Mouse (Mus musculus) liver, adult 2 months (tissue): ENCODE data around the gene Micall1. TPM values are rescaled to one million over a fixed set of nuclear protein-coding genes. Genes with fewer than 3 reads are reported as not detected.

Source experiments
- DNase-seq: peaks from one replicate; pipeline ENCODE4 v3.0.0-alpha.2; 2011; ENCODE audit warnings: low read depth, low spot score; ENCODE audit errors: extremely low read depth
- H3K27ac ChIP-seq: fragments of 200-500 bp; replicated peaks from 2 replicates; pipeline ENCODE4 v1.5.1; 2012; ENCODE audit warnings: low read depth, mild to moderate bottlenecking, control low read depth, inconsistent platforms, low read length; ENCODE audit not compliant: insufficient read depth
- H3K27me3 ChIP-seq: fragments of 200-500 bp; 2 replicates; pipeline ENCODE4 v1.6.1; 2012; ENCODE audit warnings: mild to moderate bottlenecking, moderate library complexity, low read length, inconsistent platforms; ENCODE audit not compliant: control insufficient read depth, insufficient read depth
- H3K36me3 ChIP-seq: fragments of 200-500 bp; 2 replicates; pipeline ENCODE4 v1.6.1; 2012; ENCODE audit warnings: low read length, inconsistent platforms; ENCODE audit not compliant: control insufficient read depth, insufficient read depth
- H3K4me1 ChIP-seq: fragments of 200-500 bp; 2 replicates; pipeline ENCODE4 v1.6.1; 2011; ENCODE audit warnings: low read length; ENCODE audit not compliant: control insufficient read depth, insufficient read depth
- H3K4me3 ChIP-seq: fragments of 200-500 bp; 2 replicates; pipeline ENCODE4 v1.5.1; 2011; ENCODE audit warnings: low read depth, mild to moderate bottlenecking, control low read depth, low read length, moderate library complexity; ENCODE audit not compliant: insufficient read depth
- H3K79me2 ChIP-seq: fragments of 200-500 bp; 2 replicates; pipeline ENCODE4 v1.6.1; 2012; ENCODE audit warnings: inconsistent platforms, mild to moderate bottlenecking, low read length, moderate library complexity; ENCODE audit not compliant: control insufficient read depth, insufficient read depth
- H3K9ac ChIP-seq: fragments of 200-500 bp; 2 replicates; pipeline ENCODE4 v1.6.1; 2012; ENCODE audit warnings: low read depth, mild to moderate bottlenecking, control low read depth, inconsistent platforms, low read length
- CTCF ChIP-seq: fragments of 200-500 bp; IDR thresholded peaks from 2 replicates; pipeline ENCODE4 v1.5.1; 2011; ENCODE audit warnings: low read depth, low read length, control low read depth
- POLR2A ChIP-seq: fragments of 200-500 bp; IDR thresholded peaks from 2 replicates; pipeline ENCODE4 v1.6.1; 2011; ENCODE audit warnings: low read length, control low read depth; ENCODE audit not compliant: insufficient read depth; ENCODE audit errors: extremely low read depth
- WGBS: fragments of 180-500 bp; shearing (Covaris S2); methylation state at CpG from one replicate; pipeline ENCODE4 v1.1.7; 2018; 5-methylcytosine and 5-hydroxymethylcytosine counted together
- polyA plus RNA-seq: library from polyadenylated mRNA; depleted of rRNA; stranded (reverse); fragments of >200 nt; gene quantifications from 2 replicates; pipeline ENCODE4 v1.2.3, GENCODE M21; 2012
- total RNA-seq: library from RNA; depleted of rRNA; stranded (reverse); fragments of >200 nt; gene quantifications from 2 replicates; pipeline ENCODE4 v1.2.3, GENCODE M21; 2014

The Micall1 gene
- total and polyA plus RNA-seq, 2 experiments: 3.0 to 8.9 TPM

DNA sequence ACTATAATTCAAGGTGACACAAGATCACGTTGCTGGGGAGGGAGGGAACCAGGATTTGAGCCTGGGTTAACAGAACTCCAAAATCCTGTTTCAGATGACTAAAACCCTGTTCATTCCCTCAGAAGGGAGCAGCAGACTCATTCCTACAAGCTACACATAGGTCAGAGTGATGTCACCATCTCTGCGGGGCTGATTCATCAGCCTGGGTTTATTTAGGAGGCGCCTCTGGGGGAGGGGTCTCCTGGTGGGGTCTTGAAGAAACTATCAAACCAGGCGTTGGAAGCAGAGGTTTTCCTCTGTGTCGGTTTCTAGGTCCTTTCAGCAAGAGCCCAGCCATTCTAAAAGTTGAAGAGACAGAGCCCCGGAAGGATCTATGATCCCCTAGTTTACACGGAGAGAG, 732 bp upstream of the Micall1 start:
- no peak for DNase-seq
- Histone ChIP-seq H3K27ac (no peak overlapping the region), H3K4me3 (no peak overlapping the region), H3K36me3 (no peaks in the 10 kb centered on the region), H3K79me2 (peaks cover 16% of the 10 kb centered on the region), H3K4me1 (peaks cover 11% of the 10 kb centered on the region), H3K9ac (no peak overlapping the region), H3K27me3 (no peaks in the 10 kb centered on the region)
- 66% methylated on average over 7 of the region's 7 CpGs for WGBS
- TF ChIP-seq POLR2A (no peak), CTCF (no peak)

DNA sequence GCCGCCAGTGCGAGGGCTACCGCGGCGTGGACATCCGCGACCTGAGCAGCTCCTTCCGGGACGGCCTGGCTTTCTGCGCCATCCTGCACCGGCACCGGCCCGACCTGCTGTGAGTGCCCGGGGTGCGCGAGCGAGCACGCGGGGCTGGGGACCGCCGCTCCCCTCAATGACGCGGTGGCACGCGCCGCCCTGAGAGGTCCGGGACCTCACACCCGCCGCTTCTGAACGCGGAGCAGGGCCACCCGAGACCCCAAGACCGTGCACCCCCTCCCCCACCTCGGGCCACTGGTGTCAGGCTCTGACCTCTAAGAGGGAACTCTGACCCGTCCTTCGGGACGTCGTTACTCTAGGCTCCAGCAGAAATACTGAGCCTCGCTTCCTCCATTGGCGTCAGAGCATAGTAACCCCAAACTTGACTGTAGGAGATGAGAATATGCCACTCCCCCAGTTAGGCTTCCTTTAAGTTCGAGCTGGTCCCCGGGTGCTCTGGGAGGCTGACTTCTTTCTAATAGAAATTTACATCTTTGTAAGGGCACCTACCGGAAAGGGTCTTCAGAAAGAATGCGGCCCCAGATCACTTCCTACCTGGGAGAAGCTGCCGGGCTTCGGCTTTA, 730 bp downstream of the Micall1 start:
- peak overlapping the region; percentile 94 for H3K4me3 ChIP-seq
- H3K4me1 ChIP-seq: peaks cover 11% of the 10 kb centered on the region
- H3K36me3 ChIP-seq: no peaks in the 10 kb centered on the region
- TF ChIP-seq POLR2A: no peak
- TF ChIP-seq CTCF: no peak
- 1% methylated on average over 46 of the region's 46 CpGs for WGBS
- H3K79me2 ChIP-seq: peaks cover 16% of the 10 kb centered on the region
- no peaks in the 10 kb centered on the region for H3K27me3 ChIP-seq
- DNase-seq: peak; percentile 54
- peak overlapping the region; percentile 98 for H3K9ac ChIP-seq
- H3K27ac ChIP-seq: peak overlapping the region; percentile 68

DNA sequence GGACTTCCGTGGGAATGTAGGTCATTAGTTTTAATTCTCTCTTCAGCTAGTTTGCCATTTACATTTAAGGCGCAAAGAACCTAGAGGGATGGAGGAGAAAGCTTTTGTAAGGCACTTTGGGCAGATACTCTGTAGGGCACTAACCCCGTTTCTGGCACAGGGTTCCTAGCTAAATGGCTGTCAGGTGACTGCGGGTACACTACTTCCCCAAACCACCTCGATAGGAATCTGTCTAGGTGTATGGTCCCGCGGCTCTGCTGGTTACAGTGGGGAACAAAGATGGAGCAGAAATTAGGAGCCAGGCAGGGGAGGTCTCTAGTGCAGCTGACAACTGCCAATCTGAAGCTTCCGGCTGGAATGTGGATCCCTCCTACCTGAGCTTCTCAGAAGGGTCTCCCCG, 1.3 kb downstream of the Micall1 start:
- TF ChIP-seq CTCF (no peak), POLR2A (no peak)
- H3K36me3 ChIP-seq: peaks cover 2% of the 10 kb centered on the region; the same call in 1 of the 2 replicates
- H3K9ac ChIP-seq: peak overlapping the region; percentile 98; the same call in 1 of the 2 replicates
- H3K4me1 ChIP-seq: peaks cover 11% of the 10 kb centered on the region
- H3K4me3 ChIP-seq: peak overlapping the region; percentile 94
- WGBS: 26% methylated on average over 9 of the region's 9 CpGs
- peaks cover 16% of the 10 kb centered on the region for H3K79me2 ChIP-seq
- peak; percentile 46 for DNase-seq
- H3K27ac ChIP-seq: no peak overlapping the region
- no peaks in the 10 kb centered on the region for H3K27me3 ChIP-seq

DNA sequence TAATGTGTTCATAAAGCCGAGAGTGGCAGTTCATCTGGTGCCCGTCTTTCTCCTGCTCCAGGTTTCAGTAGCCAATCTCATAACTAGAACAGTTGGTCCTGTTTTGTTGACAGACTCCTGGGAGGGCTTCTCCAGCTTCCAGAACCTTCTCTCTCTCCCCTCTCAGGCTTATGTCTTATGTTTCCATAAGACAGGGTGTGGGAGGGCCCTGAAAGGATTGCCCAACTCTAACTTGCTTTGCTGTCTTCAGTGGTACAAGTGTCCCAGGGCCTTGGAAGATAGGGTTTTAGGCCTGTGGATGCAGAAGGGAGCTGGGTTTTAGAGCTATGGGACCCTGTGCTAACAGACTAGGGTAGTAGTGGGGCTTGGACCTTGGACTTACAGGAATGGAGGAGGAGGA, 1.8 kb downstream of the Micall1 start:
- H3K27me3 ChIP-seq: no peaks in the 10 kb centered on the region
- TF ChIP-seq CTCF: no peak
- TF ChIP-seq POLR2A: no peak
- peaks cover 11% of the 10 kb centered on the region for H3K4me1 ChIP-seq
- no peak overlapping the region for H3K4me3 ChIP-seq
- DNase-seq: no peak
- 97% methylated on average over 2 of the region's 2 CpGs for WGBS
- peaks cover 2% of the 10 kb centered on the region; the same call in 1 of the 2 replicates for H3K36me3 ChIP-seq
- no peak overlapping the region for H3K9ac ChIP-seq
- peaks cover 16% of the 10 kb centered on the region for H3K79me2 ChIP-seq
- no peak overlapping the region for H3K27ac ChIP-seq

DNA sequence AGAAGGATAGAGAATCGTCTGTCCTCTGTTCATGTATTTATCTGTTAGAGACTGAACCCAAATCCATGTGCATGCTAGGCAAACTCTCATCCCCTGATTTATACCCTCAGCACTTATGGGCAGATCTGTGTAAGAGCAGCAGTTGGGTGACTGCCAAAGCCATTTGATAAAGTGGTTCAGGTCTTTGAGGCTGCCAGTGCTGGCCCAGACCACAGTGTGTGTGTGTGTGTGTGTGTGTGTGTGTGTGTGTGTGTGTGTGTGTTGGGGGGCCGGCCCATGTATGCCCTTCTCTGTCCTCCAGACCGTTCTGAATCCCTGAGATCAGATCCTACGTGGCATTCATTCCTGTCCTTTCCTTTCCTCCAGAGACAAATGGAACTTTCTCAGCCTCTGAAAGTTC, 3.1 kb downstream of the Micall1 start:
- H3K27ac ChIP-seq: no peak overlapping the region
- no peak for DNase-seq
- H3K9ac ChIP-seq: no peak overlapping the region
- peaks cover 3% of the 10 kb centered on the region; the same call in 1 of the 2 replicates for H3K36me3 ChIP-seq
- no peak for TF ChIP-seq POLR2A
- TF ChIP-seq CTCF: no peak
- H3K4me3 ChIP-seq: no peak overlapping the region
- peaks cover 16% of the 10 kb centered on the region for H3K79me2 ChIP-seq
- 80% methylated on average over 4 of the region's 4 CpGs for whole genome bisulfite sequencing
- peaks cover 11% of the 10 kb centered on the region for H3K4me1 ChIP-seq
- H3K27me3 ChIP-seq: no peaks in the 10 kb centered on the region

DNA sequence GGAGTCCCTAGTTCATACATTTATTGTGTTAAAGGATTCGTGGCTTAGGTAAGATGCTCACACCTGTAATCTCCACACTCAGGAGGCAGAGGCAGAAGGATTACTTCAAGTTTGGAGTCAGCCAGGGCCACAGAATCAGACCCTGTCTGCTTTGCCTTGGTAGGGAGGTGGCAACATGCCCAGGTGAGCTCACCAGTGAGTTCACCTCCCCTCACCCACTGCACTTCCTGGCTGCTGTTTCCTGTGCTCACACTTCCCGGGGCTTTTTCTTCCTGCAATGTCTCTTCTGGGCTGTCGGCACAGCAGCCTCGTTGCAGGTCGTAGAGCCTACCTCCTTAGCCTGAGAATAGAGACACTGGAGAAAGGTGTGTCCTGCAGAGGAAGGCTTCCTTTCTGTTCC, 6.6 kb downstream of the Micall1 start:
- H3K4me3 ChIP-seq: no peak overlapping the region
- H3K9ac ChIP-seq: no peak overlapping the region
- H3K27ac ChIP-seq: no peak overlapping the region
- WGBS: 71% methylated on average over 5 of the region's 5 CpGs
- DNase-seq: no peak
- peaks cover 9% of the 10 kb centered on the region; the same call in 1 of the 2 replicates for H3K36me3 ChIP-seq
- H3K27me3 ChIP-seq: no peaks in the 10 kb centered on the region
- peaks cover 17% of the 10 kb centered on the region for H3K79me2 ChIP-seq
- H3K4me1 ChIP-seq: peaks cover 7% of the 10 kb centered on the region
- TF ChIP-seq POLR2A: no peak
